Mouse (Mus musculus): ENCODE measurements around the gene Abi3.

The Abi3 gene

GRCm38 (mm10) chr11:95842074-95842681 lies at the start of gene Abi3:
Gene Abi3, minus strand, starts transcription at chr11:95842476.
- in situ Hi-C loops (cut with MboI, MseI), result no loop called here

DNA sequence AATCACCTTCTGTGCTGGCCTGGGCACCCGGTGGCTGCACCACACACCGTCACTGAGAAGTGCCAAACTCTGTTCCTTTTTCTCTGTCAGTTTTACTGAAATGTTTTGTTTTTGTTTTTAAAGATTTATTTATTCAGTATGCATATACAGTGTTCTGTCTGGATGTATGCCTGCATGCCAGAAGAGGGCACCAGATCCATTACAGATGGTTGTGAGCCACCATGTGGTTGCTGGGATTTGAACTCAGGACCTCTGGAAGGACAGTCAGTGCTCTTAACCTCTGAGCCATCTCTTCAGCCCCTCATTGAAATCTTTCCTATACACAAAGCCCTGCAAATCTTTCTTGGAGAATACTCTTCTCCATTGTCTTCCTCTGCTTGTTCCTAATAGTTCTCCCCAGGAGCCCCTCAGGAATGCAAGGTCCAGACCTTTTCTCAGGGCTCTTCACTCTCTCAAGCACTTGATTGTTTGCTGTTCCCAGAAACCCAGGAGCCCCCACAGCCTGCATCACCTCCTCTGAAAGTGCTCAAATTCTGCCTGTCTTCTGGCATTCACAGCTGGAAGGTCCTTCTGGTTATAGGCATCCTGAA lies 48.3 kb upstream of the Abi3 start:
- in situ Hi-C loops (cut with MboI, MseI), result loop anchor here (5.0 kb wide), 1 partner anchor 63 kb away; no protein-coding TSS in a partner anchor

GRCm38 (mm10) chr11:95879861-95880260 lies 37.6 kb upstream of the Abi3 start:
- in situ Hi-C loops (cut with MboI, MseI), result loop anchor here (10.0 kb wide), 1 partner anchor 105 kb away; no protein-coding TSS in a partner anchor

DNA sequence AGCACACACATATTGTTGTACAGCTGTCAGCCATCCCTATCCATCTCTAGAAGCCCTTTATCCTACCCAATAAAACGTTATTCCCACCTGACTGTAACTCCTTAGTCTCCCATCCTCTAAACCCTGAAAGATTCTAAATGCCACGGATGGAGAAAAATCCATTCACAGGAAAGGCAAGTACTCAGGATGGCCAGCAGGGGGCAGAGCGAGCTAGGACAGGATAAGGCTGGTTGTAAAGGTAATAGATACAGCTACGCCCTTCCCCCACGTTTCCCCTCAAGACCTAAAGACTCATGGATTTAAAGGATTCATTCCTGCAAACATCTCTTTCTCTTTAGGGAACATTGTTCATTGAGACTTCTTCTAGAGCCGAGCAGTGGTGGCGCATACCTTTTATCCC lies 34.0 kb upstream of the Abi3 start:
- in situ Hi-C loops (cut with MboI, MseI), result no loop called here

GRCm38 (mm10) chr11:95875804-95876203 lies 33.5 kb upstream of the Abi3 start:
- in situ Hi-C loops (cut with MboI, MseI), result no loop called here

DNA sequence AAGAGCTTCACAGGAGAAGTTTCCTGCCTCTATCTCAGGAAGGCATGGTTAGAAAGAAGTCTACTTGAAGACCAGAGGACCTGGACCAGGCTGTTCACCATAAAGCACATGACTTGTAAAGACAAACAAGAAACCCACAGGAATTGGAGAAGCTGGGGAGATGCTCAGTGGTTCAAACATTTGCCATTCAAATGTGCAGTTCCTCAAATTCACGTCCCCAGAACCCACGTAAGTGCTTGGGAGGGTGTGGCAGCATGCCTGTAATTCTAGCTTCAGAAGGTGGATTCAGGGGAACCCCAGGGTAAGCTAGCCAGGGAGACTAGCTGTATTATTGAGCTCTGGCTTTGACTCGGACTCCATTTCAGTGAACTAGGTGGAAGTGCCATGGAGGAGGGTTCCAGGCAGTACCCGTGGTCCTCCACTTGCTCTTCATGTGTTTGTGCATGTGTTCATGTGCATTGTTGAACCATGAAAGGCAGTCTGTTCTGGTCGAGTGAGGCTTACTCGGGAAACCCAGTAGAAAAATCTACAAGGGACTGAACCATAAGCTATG lies 27.7 kb upstream of the Abi3 start:
- in situ Hi-C loops (cut with MboI, MseI), result no loop called here

- in situ Hi-C loops (cut with MboI, MseI), result no loop called here
These were observed 27.2 kb upstream of the Abi3 start for GRCm38 (mm10) chr11:95869442-95869841.

DNA sequence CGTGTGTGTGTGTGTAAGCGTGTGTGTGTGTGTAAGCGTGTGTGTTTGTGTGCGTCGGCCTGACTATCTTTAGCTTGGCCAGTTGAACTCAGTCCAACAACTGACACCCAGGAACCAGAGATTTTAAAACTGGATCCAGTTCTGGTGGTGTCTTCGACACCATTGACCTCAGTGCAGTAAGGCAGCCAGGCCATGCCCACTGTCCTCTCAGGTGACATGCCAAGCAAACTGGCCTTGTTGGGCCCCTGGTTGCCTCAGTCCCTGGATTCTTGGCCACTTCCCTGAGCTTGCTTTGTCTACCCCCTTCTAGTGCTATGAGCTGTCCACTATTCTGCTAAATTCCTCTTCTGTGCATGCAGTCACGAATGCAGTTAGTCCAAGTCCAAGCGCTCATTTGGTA lies 19.1 kb upstream of the Abi3 start:
- in situ Hi-C loops (cut with MboI, MseI), result no loop called here

DNA sequence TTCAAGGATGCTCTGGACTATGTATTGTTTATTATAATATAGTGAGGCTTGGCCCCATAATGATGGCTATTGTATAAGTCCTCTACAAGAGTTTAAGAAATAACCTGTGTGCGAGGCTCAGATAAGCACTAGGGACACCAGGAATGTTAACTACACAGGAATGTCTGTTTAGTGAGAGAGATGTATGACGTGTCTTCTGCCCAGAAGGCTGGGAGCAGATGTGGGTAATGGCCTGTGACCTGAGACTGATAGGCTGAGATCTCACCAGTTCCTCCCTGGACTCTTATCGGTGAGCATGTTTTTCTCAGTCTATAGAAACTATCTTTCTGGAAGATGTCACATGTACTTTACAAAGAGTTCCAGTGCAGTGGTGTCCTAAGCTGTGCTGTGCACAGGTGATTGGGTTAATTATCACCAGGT lies 17.8 kb upstream of the Abi3 start:
- in situ Hi-C loops (cut with MboI, MseI), result no loop called here

DNA sequence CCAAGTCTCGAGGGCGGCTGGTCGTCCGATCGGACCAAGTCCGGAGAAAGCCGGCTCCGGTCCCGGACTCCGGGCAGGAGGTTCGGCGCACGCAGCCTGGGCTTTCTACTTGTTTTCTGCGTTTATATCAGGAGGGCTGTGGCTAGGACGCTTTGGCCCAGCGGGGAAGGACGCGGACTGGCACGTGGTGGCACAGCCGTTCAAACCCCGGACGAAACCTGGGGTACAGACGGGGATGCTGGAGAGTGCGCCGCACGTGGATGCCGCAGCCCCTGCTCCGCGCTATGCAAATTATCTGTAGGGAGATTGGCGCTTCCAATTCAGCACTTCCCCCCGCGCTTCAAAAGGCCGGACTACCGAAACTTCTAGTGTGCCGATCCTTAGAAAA lies 17.2 kb upstream of the Abi3 start:
- in situ Hi-C loops (cut with MboI, MseI), result no loop called here

DNA sequence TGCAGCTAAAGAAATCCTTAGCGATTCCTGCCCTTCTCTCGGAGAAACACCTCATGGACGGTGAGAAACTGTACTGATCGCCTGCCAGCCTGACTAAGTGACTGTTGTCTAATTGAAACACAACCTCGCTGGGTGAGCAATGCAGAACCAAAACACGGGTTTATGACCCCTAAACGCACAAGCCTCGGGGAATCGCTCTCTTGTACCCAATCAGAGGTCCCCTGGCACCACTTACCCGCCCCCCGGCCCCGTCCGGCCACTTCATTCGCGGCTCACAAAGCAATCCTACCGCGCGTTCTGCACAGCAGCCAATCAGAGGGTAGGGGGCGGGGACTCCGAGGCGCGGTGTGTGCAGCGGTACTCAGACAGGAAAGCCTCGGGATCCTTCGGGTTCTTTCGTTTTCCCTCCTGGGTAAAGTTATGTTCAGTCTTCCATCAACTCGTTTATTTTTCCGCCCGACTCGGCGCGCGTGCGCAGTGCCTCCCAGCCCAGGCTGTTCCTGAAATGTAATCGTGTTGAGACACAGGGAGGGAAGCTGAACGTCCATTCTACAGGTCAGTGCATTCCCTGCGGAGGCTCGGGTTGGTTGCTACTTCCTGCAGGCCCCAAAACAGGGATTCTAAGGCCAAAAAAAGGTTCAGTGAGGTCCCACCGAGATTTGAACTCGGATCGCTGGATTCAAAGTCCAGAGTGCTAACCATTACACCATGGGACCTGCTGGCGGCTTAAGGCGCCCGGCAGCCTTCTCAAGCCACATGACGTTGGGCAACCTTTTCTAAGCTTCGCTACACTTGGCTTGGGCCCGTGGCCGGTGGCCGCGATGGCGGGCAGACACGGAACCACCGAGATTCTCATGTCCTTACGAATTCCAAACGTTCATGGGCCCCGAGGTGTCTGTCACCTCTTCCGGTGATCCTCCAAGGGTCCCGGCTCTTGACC lies 16.5 kb upstream of the Abi3 start:
- in situ Hi-C loops (cut with MboI, MseI), result no loop called here

- in situ Hi-C loops (cut with MboI, MseI), result no loop called here
These were observed 15.6 kb upstream of the Abi3 start for GRCm38 (mm10) chr11:95857716-95858527.

DNA sequence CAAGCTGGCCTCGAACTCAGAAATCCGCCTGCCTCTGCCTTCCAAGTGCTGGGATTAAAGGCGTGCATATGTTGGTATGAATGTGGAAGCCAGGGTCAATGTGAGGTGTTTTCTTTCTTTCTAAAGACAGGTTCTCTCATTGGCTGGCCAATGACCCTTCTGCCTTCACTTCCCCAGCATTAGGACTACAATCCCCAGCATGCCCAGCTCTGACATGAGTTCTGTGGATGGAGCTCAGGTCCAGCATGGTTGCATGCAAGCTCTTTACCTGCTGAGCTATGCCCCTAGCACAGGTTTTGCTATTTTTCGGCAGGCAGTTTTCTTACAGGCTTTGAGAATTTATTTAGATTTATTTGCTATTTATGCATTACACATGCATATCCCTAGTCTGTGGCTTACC lies 15.0 kb upstream of the Abi3 start:
- in situ Hi-C loops (cut with MboI, MseI), result no loop called here

GRCm38 (mm10) chr11:95853684-95854083 lies 11.4 kb upstream of the Abi3 start:
- in situ Hi-C loops (cut with MboI, MseI), result no loop called here

GRCm38 (mm10) chr11:95850898-95851297 lies 8.6 kb upstream of the Abi3 start:
- in situ Hi-C loops (cut with MboI, MseI), result no loop called here

GRCm38 (mm10) chr11:95844935-95845334 lies 2.7 kb upstream of the Abi3 start:
- in situ Hi-C loops (cut with MboI, MseI), result no loop called here

- in situ Hi-C loops (cut with MboI, MseI), result no loop called here
These were observed 1.2 kb upstream of the Abi3 start for GRCm38 (mm10) chr11:95843421-95843950.

DNA sequence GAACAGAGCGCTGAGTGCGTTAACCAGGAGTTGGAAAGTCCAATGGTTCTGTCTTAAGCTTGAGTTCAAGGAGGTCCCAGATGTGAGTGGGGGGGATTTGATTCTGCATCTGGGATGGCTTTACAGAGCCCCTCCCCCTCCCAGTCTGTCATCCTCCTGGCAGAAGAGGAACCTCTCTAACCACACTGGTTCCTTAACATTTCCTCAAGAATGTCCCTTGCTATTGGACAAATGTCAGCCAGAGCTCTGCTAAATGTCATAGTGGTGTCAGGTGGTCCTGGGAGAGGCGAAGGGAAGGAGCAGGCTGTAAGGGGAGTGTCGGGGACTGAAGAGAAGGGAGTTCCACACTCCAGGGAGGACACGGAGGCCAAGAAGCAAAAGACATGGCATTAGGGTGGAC lies 677 bp upstream of the Abi3 start:
- in situ Hi-C loops (cut with MboI, MseI), result no loop called here

- in situ Hi-C loops (cut with MboI, MseI), result no loop called here
These were observed 812 bp downstream of the Abi3 start for GRCm38 (mm10) chr11:95841498-95841830.

DNA sequence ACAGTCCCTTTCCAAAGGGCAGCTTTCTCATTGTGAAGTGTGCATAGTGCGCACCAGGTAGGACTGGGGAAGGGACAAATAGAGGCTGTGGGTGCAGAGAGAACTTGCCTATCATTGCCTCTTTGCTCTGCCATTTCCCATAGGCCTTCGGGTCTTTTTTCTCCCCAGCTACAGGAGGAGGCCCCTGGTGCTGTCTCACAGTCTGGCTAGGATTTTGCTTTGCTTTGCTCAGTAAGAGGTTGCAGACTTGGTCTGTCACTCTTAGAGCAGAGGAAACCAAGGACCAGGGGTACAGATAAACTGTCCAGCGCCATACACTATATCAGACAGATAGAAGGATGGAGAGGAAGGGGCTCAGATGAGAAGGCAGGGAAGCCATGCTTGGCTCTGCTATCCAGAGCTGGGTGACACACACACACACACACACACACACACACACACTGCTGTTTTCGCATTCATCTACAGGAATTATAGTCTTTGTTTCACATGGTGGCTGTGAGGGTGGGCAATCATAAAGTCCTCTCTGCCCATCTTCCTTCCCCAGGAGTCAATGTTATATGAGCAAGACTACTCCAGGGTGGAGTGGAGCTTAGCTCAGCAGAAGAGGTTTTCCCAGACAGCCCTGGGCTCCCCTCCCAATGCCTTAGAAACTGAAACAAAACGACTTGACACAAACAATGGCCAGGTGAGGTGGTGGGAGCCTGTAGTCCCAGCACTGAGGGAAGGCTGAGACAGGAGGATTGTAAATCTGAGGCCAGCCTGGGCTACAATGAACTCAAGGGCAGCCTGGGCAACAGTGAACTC lies 1.4 kb downstream of the Abi3 start:
- in situ Hi-C loops (cut with MboI, MseI), result no loop called here
